Mouse (Mus musculus): ENCODE measurements at regions not wholly inside any gene's neighbourhood (a gene's known extent, or its start where the extent isn't known, plus 50 kb on each side); places are given as distances from the start of the nearest gene placed in this dataset.

DNA sequence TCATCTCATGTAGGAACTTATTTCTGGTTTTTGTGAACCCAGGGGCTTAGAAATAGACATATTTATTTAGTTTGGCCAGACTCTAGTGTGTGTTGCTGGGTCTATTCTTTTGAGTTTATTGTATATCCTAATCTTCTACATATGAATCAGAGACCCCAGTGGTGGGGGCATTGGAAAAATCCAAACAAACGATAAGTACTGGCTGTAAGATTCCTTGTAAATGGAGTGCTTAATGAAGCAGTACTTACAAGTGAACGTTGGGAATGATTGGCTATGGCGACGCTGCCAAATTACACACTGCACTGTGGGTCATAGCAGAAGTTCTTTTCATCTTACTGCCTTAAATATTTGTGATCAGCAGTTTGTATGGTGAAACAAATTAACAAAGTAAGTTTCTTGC is 289.0 kb downstream of the Meis1 start:
- in situ Hi-C loops (cut with MboI, MseI), result no loop called here

DNA sequence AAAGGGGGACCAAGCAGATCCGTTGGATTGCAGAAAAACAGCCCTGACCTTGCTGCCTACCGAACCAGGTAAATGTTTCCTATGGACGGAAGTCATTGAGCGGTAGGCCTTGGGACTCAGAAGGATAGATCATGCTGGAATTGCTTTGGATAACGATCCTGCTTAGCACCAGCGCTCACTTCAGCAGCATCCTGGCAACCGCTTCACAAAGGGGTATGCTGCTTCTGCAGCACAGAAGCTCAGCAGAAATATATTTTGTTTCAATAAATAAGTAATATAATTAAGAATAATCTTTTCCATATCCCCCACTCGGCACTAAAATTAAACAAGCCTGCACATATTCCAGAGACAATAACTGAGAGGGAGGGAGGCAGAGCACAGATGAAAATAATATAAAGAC is 296.0 kb downstream of the Meis1 start:
- in situ Hi-C loops (cut with MboI, MseI), result no loop called here

DNA sequence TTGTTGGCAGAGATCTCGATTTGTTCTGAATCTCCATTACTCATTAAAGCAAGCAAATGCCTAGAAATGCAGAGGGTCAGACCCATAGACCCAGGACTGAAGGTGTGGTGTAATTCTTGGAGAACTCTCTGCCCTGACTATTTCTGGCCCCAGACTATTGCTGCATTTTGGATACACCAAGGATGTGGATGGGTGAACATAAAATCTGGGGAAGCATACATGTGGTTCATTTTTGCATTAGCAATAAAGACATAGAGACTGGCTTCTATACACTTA is 303.0 kb downstream of the Meis1 start:
- in situ Hi-C loops (cut with MboI, MseI), result no loop called here

DNA sequence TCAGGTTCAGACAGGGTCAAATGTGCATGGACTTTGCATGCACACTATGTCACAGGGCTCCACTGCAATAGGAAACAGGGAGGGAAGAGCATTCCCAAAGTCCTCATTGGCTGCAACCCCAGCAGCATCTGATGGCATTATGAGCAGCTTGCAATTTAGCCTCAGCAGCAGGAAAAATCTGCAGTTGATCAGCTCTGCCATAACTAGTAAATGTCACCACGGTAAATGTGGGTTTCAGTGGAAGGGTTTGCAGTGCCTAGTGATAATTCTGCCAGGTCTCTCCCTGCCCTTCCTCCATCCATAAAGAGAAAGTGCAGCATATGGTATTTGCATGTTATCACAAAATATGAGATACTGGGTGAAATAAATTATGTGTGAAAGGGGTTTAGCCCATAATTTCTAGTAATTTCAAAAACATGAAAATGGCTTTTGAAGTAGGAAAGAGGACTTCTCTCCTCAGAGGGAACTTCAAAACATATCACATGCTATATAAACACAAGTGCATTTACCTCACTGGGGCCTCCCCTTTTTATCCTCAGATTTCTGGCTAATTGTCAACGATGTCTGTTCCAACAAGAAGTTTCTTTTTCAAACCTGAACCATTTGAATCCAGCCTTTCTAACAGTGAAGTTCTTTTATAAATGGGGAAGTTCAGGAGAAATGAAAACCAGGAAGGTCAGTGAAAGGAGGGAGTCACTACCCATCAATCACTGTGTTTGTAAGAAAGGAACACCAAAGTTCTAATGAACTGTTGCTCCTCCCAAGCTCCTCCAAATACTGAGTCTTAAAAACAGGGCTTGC is 303.5 kb downstream of the Meis1 start:
- in situ Hi-C loops (cut with MboI, MseI), result no loop called here

DNA sequence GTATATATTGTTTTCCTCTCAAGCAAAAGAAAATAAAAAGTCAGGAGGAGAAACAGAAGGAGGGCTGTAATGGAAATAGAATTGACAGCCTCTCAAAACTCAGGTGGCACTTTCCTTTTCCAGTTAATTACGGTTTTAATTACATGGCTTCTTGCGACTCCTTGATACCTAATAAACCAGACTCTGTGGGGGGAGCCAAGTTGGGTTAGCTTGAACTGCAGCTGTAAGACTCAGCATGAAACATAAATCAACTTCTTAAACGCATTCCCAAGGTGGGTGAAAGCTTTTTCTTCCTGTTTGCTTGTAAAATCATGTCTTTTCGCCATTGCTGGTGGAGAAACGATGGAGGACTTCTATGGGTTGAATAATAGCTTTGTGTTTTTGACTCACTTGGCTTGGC is 304.4 kb downstream of the Meis1 start:
- in situ Hi-C loops (cut with MboI, MseI), result no loop called here

DNA sequence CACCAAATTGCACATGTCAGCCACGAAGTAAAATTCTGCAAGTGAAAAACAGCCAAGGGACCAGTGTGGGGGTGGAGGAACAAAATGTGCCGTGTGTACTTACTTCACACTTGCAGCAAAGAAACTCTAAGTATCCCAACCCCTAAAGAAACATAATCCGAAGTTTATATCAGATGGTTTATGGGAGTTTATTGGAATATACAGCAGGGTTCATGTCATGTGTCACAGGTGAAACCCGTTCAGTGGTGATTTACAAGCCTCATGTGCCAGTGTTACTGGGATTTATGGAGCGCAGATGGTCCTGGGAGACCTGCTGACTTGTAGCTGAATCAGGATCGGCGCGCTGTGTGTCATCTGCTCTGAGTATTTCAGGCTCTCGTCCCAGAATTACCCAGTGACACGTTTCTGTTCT is 306.1 kb downstream of the Meis1 start:
- in situ Hi-C loops (cut with MboI, MseI), result no loop called here

DNA sequence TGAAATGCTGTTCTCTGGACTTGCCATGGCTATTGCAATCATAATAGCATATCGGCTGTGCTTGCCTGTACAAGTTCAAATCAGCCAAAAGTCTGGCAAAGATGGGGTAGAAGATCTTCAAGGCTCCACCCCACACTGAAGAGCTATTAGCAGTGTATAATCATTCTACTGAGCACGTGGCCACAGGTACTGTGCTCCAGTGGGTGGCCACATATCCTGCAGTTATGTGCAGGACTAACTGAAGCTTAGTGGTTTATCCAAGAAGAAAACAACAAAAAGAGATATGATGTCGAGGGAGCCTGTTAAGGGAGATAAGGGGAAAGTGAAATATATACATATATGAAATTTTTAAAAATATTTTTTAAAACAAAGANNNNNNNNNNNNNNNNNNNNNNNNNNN is 309.2 kb downstream of the Meis1 start:
- in situ Hi-C loops (cut with MboI, MseI), result no loop called here

DNA sequence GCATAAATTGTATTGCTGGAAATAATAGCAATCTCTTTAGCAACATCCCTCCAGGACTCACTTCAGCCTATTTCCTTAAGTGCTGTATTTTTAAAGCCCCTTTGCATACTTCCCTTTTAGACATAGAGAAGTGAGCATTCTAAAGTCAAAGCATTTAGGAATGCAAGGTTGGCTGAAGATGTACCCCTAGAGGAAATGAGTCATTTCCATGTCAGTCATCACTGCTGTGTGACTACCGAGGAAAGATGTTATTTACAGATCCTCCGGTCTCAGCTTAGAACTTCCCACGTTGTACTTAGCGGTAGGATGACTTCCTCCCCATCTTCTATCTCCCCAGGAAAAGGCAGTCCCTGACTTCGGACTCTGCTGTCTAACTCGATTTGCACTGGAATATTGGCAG is 337.2 kb downstream of the Meis1 start:
- in situ Hi-C loops (cut with MboI, MseI), result no loop called here

DNA sequence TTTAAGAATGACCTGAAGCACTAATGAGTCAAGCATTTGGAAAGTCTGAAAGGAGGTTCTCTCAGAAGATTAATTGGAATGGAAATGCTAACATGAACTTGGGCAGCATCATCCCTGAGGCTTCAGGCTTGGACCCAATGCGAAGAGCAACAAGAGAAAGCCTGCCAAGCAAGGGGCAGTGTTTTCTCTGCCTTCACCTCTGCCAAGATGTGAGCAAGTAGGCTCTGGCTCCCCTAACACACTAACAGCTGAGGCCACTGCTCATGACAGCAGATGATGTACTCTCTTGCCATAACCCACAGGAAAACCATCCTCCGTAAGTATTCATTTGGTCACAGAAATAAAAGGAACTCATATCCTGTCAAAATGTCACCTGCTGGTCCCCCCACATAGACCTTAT is 341.9 kb downstream of the Meis1 start:
- in situ Hi-C loops (cut with MboI, MseI), result no loop called here

DNA sequence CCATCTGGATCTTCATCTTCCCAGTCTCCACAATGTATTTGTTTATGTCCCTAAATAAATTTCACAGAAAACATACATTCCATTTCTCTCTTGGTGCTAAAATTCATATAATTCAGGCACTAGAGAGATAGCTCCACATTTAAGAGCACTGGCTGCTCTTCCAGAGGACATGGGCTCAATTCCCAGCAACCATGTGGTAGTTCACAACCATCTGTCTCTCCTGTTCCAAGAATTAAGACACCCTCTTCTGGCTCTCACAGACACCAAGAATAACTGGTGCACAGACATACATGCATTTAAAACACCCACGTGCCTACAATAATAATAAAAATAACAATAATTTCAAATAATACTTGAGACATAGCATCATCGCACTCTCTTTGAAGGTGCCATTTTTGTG is 347.8 kb downstream of the Meis1 start:
- in situ Hi-C loops (cut with MboI, MseI), result no loop called here

DNA sequence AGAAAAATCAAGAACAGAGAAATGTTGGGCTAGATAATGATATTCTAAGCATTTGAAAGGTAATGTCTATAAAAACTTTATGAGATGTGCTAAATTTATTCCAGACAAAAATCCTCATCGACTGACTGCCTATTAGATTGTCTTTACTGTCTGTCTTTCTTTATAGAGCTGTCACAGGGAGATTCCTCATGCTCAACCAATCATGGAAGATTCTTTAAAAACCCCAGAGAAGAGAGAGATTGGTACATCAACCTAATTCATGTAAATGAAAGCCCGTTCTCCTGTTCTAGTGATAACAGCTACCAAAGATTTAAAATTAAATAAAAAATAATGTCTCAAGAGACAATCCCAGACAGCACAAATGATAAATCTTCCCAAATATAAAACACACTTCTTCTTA is 349.5 kb downstream of the Meis1 start:
- in situ Hi-C loops (cut with MboI, MseI), result no loop called here

DNA sequence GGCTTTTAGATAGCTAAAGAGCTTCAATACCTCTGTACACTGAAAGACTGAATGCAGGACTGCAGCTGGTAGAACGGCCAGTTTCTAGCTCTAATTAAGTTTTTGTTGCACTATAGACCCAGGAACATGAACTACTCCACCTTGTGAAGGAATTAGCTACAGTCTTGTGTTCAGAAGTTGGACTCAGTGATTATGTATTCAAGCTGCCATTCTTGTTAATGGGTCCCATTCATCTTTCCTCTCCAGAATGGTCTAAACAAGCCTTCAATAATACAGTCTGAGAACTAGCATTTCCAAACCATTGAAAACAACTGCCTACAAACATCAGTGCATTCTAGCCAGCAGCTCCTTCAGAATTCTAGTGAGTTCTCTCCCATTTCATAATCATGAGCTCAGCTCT is 362.4 kb downstream of the Meis1 start:
- in situ Hi-C loops (cut with MboI, MseI), result no loop called here

DNA sequence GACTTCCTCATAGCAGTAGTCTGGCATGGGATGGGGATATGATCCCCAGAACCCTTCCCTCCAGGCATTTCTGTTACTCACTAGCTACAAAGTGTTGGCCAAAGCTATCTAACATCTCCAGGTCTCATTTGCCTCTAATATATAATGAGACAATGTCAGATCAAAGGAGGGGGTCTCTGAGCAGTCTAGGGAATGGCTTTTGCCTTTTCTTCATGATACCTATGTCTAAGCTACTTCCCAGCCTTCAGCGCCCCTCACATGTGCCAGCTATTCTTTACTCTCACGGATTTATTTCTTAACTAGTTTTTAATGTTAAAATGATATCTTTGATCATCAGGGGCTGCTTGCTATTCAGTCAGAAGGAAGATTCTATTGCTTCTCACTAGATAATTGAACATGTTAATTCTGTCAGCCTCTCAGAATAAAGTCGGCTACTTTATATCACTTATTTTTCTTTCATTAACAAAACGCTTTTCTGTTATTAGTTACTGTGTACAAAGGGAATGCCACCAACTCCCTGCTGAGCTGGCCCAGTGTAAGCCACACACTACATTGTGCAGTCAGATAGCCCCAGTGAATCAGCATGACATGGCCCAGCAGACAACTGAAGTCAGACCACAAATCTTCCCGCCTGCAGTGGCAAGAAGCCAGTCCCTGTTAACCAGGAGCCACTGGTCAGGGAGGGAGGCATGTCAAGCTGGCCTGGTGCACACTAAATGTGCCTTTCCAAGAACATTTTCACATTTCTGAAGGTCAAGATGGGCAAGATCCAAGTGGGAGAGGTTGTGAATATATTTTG is 386.6 kb downstream of the Meis1 start:
- in situ Hi-C loops (cut with MboI, MseI), result loop anchor here in 1 of 2 experiments (10.0 kb wide), 1 partner anchor 533 kb away; no protein-coding TSS in a partner anchor

DNA sequence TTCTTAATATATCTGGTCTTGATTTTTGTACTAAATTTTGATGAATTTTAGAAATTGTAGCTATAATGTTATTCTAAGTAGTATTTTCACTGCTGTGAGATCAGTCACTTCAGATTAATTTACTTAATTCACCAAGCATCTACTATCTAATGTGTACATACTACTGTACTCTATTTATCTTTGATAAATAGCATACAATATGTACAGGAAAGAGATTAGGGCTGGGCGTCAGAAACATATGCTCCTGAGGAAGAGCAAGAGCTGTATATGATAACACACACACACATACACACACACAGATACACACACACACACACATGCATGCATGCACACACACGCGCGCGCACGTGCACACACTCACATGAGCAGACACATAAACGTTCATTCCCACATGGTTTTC is 387.2 kb downstream of the Meis1 start:
- in situ Hi-C loops (cut with MboI, MseI), result loop anchor here in 1 of 2 experiments (10.0 kb wide), 1 partner anchor 533 kb away; no protein-coding TSS in a partner anchor

DNA sequence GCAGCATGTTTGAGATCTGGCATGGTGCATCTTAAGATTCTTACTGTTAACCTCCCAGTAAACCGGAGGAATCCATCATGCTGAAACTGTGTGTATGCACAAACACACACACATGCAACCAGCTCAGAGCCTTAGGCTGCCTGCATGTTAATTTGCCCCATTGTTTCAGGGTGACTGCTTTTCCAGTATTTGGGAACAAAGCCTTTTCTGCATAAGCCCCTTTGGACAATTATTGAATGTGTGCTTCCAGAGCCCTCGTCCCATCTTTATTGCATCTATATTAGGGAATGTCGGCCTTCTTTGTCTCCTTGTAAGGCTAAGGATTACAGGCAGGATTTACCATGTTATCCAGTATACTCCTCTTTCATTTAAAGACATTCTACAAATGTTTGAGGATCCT is 397.0 kb downstream of the Meis1 start:
- in situ Hi-C loops (cut with MboI, MseI), result no loop called here

DNA sequence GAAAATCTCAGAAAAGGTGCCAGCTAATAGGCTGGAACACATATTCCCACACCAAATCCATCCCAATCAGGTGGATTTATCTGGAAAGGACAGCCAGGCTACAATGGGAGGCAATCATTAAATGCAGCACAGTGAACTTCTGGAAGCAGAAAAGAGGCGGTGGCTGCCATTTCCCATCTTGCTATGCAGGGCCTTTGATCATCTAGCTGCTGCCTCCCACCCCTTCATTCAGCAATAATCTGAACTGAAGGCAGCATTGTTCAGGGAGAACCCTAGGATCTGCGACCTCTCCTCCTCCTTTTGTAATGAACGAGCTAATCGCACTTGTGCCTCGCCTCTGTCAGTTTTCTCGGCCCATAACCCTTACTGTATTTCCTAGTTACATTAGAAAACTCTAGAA is 413.9 kb downstream of the Meis1 start:
- in situ Hi-C loops (cut with MboI, MseI), result no loop called here

DNA sequence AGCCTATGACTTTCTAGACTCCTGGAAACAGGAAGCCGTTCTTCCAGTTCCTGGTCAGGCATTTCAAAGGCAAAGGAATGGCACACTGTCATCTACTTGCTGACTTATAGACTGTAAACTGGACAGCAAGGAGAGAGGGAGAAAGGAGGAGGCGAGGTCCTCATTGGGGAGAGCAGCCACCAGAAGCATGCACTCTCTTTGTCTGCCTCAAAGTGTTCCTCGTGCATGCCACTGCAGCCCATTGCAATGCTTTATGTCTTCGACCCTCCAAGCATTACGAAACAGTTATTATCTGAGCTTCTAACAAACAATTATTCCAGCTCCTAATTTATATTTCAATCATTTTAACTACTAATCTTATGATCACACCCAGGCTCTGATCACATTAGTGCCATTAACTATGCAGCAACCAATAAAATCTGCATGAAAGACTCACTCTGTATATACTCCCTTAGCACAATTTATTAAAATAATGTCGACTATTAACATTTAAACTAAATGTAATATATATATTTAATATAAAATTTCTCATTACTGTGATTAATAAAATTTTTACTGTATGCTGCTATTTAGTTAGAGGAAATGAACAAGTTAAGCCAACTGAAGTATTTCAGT is 417.1 kb downstream of the Meis1 start:
- in situ Hi-C loops (cut with MboI, MseI), result no loop called here

DNA sequence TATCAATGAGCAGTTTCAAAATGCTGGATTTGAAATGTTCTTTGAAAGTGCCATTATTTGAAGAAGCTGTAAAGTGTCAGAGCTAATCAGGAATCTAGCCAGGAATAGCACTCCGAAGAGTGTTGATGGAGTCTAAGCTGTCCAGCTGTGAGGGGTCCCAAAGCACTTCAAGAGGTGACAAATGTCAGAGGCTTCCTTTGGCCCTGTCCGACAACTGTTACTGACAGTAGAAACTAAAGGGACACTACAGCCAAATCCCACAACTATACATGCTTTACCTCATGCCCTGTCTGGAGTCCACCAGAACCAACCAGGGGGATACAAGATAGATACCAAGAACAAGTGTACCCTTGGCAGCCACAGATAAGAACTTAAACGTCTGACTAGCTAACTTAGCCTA is 420.4 kb downstream of the Meis1 start:
- in situ Hi-C loops (cut with MboI, MseI), result no loop called here

DNA sequence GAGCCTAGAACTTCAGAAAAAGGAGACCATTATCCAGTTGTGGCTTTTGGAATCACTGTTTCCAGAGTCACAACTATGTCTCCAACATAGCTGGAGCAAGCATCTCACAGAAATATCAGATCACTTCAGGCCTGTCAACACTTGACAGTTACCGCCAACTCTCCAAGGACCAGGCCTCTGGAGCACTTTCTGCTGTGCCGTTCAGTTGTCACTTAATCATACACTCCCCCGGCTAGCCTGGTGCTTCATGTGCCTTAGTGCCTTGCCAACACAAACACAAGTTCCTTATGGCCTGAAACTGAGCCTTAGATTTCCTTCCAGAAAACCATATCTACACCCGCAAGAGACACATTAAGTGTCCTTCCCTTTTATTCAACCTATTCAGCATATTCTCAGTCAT is 421.8 kb downstream of the Meis1 start:
- in situ Hi-C loops (cut with MboI, MseI), result no loop called here

DNA sequence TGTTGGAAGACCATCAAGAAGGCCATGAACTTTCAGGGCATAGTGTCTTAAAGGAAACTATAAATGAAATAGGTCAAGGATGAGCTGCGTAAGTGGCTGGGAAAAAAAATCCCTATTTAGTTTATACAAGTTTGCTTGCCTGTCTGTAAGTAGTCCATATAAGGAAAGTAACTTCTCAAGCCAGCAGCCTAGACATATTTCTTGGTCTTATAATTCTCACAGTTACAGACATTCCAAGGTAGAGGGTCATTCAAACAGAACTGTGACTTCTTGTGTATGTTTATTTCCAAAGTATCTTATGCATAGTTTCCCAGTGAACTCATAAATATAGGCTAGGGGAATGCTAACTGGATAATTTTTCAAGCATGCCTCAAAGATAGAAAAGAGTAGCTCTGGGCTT is 428.3 kb downstream of the Meis1 start:
- in situ Hi-C loops (cut with MboI, MseI), result no loop called here

DNA sequence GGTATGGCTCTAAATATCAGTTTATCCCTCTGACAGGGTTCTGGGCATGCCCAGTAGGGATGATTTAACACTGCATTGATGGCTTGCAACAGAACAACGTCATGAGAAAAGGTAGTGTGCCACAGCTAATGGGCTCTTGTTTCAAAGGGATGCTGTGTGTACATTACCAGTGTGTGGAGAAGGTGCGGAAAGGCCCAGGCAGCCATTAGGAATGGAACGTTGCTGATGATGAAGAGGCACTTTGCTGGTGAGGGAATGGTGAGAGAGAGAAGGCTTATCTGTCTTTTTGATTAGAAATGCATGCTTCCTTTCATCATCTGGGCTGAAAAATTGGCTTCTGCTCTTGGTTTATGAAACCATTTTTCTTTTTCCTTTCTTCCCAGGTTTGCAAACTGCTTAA is 432.3 kb downstream of the Meis1 start:
- in situ Hi-C loops (cut with MboI, MseI), result no loop called here

DNA sequence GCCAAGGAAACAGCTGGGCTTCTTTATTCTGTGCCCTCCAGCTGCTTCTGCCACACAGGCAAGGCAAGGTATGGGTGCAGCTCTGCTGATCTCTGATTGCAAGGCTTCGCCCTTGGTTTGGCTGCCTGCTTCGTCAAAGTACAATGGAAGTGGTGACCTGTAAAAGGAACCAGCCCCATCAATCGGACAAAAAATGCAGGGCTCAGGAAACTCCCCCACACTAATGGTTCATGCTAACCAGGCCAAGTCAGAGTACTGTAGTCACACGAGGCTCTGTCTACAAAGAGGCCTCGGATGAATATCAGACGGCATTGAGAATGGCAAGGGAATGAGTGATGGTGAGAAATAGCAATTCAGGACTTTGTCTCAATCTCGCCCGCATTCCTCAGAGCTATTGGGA is 433.8 kb downstream of the Meis1 start:
- in situ Hi-C loops (cut with MboI, MseI), result no loop called here

DNA sequence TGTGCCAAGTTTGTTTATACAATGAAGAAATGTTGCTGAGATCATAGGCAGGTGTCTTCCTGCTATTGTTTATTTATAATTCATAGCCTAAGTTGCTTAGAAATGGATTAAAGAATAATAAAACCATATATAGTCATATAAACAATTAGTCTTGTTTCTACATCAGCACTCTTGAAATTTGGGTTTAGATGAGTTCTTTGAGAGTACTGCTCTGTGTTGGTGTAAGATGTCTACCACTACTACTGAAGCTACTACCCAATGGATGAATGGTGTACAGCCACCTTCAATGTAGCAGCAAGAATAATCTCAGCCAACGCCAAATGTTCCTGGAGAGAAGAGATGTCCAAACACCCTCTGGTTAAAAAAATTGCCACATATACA is 436.0 kb downstream of the Meis1 start:
- in situ Hi-C loops (cut with MboI, MseI), result no loop called here
